Mouse (Mus musculus) stomach, postnatal 0 days (tissue): Measurements from ENCODE around the gene Lamc3.

Experiments
- CTCF ChIP-seq: IDR thresholded peaks from 2 replicates; pipeline ENCODE4 v1.5.1; 2016; ENCODE audit warnings: antibody characterized with exemption, low read depth, mild to moderate bottlenecking, moderate library complexity
- EP300 ChIP-seq: optimal IDR thresholded peaks from 2 replicates; pipeline ENCODE3; 2016; ENCODE audit warnings: antibody characterized with exemption

DNA sequence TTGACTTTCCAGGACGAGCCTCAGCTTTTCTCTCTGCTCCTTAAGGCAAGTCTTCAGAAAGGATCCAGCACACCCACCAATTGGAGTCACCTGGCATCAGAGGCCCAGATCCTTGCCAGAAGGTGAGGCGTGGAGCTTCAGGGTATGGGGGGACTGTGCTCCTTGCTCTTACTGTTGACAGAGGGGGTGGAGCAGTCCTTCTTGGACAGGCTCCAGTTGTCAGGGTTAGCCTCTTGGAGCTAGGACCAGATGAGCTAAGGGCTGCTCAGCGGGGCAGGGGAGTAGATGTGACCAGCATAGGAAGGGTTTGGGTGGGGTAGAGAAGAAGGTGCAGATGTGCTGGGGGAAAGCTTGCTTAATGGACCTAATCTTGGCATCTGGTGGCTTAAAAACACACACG lies 38.8 kb downstream of the Lamc3 start:
- TF ChIP-seq CTCF (no peak), EP300 (no peak)
